Mouse (Mus musculus) heart, embryonic 14.5 days (tissue): ENCODE data around the gene Piga. TPM values are rescaled to one million over a fixed set of nuclear protein-coding genes. Genes with fewer than 3 reads are reported as not detected.

ENCODE experiments used
- ATAC-seq: fragments of 200-750 bp; cut with Nextera tagmentation; 2 replicates; pipeline ENCODE4 v1.8.0; 2017; ENCODE audit warnings: low read depth, moderate TSS enrichment; ENCODE audit not compliant: insufficient number of reproducible peaks, insufficient read depth, low FRiP score
- H3K27ac ChIP-seq, 2 experiments: fragments of 200-500 bp in 1 of 2; fragments of 300-500 bp in 1 of 2; sonication (generic) in 1 of 2; replicated peaks in 1 of 2; 2 replicates each; pipeline ENCODE4 v1.5.1; 2012 to 2014; ENCODE audit warnings: low read depth in 2 of 2, low read length in 2 of 2, control low read depth in 1 of 2, mild to moderate bottlenecking in 1 of 2, mixed read lengths in 1 of 2; ENCODE audit not compliant: control insufficient read depth in 1 of 2, insufficient read depth in 1 of 2
- H3K27me3 ChIP-seq: fragments of 300-500 bp; sonication (generic); 2 replicates; pipeline ENCODE4 v1.6.1; 2014; ENCODE audit warnings: mild to moderate bottlenecking, low read length, control low read depth; ENCODE audit not compliant: control insufficient read depth, insufficient read depth
- H3K36me3 ChIP-seq: fragments of 300-500 bp; sonication (generic); 2 replicates; pipeline ENCODE4 v1.6.1; 2014; ENCODE audit warnings: mild to moderate bottlenecking, control low read depth, low read length, mixed read lengths; ENCODE audit not compliant: control insufficient read depth, insufficient read depth
- H3K4me1 ChIP-seq, 2 experiments: fragments of 200-500 bp in 1 of 2; fragments of 300-500 bp in 1 of 2; sonication (generic) in 1 of 2; 2 replicates each; pipeline ENCODE4 v1.6.1; 2012 to 2014; ENCODE audit warnings: low read length in 2 of 2, control low read depth in 1 of 2, mixed read lengths in 1 of 2; ENCODE audit not compliant: control insufficient read depth in 2 of 2, insufficient read depth in 2 of 2
- H3K4me2 ChIP-seq: fragments of 300-500 bp; sonication (generic); 2 replicates; pipeline ENCODE4 v1.6.1; 2014; ENCODE audit warnings: mild to moderate bottlenecking, low read length
- H3K4me3 ChIP-seq, 2 experiments: fragments of 200-500 bp in 1 of 2; fragments of 300-500 bp in 1 of 2; sonication (generic) in 1 of 2; 2 replicates each; pipeline ENCODE4 v1.5.1; 2012 to 2014; ENCODE audit warnings: low read length in 2 of 2, mild to moderate bottlenecking in 2 of 2, control low read depth in 1 of 2, low read depth in 1 of 2, moderate library complexity in 1 of 2; ENCODE audit not compliant: control insufficient read depth in 1 of 2, insufficient read depth in 1 of 2
- H3K9ac ChIP-seq: fragments of 300-500 bp; sonication (generic); 2 replicates; pipeline ENCODE4 v1.6.1; 2014; ENCODE audit warnings: mild to moderate bottlenecking, low read length
- H3K9me3 ChIP-seq: fragments of 300-500 bp; sonication (generic); 2 replicates; pipeline ENCODE4 v1.6.1; 2016; ENCODE audit warnings: low read length, control low read depth; ENCODE audit not compliant: control insufficient read depth
- WGBS: fragments of 180-500 bp; shearing (Covaris S2); extraction: QIAGEN DNeasy Blood & Tissue Kit; methylation state at CpG from one replicate; pipeline ENCODE4 v1.1.7; 2014; 5-methylcytosine and 5-hydroxymethylcytosine counted together
- polyA plus RNA-seq: library from polyadenylated mRNA; unstranded; fragments of >200 nt; fragmentation: Nextera tagmentation; extraction: Ambion mirVana; gene quantifications from 2 replicates; pipeline ENCODE4 v1.2.1, GENCODE M21; 2014

The Piga gene
- polyA plus RNA-seq, result 7.9 and 8.1 TPM in 2 replicates

GRCm38 (mm10) chrX:164419471-164419939, at the start of gene Piga:
Piga (plus strand) TSS chrX:164419787.
- H3K27ac ChIP-seq, result peak within 1 kb of the TSS; percentile 66 to 89
- peak within 1 kb of the TSS; percentile 68 for H3K4me2 ChIP-seq
- peak; percentile 98 for ATAC-seq
- 16% methylated on average over 40 of the region's 40 CpGs for WGBS
- peaks cover 20% of the 10 kb centered on the region for H3K36me3 ChIP-seq
- H3K4me3 ChIP-seq, result peak within 1 kb of the TSS; percentile 50 to 89
- H3K9ac ChIP-seq, result peak within 1 kb of the TSS; percentile 76
- no peaks in the 10 kb centered on the region for H3K9me3 ChIP-seq
- peaks cover 0 to 6% of the 10 kb centered on the region in 2 experiments; a peak in 1 of 4 replicates for H3K4me1 ChIP-seq
- no peaks in the 10 kb centered on the region for H3K27me3 ChIP-seq

DNA sequence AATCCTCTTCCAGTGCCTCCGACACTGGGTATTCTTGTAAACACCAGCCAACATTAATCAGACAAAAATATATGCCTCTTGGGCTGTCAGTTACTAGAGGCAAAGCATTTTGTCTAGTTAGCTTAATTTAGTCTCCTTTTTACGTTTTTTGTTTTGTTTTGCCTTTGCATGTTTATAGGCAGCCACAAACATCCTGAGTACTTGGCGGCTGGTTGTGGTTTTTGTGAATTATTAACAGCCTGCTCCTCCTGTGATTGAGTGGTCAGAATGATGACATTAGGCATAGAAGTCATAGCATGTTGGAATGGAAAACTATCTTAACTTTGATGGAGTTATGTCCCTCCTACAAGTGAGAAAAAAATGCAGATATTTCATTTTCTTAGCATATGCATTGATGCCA, 49.0 kb upstream of the Piga start:
- no peaks in the 10 kb centered on the region for H3K27me3 ChIP-seq
- no peak overlapping the region for H3K27ac ChIP-seq
- no peaks in the 10 kb centered on the region for H3K9me3 ChIP-seq
- no peak overlapping the region for H3K4me2 ChIP-seq
- no peaks in the 10 kb centered on the region for H3K4me1 ChIP-seq
- H3K9ac ChIP-seq, result no peak overlapping the region
- no peak overlapping the region for H3K4me3 ChIP-seq
- no peaks in the 10 kb centered on the region for H3K36me3 ChIP-seq
- no peak for ATAC-seq
- 77% methylated on average over 3 of the region's 3 CpGs for WGBS

- Histone ChIP-seq H3K27me3 (no peaks in the 10 kb centered on the region), H3K36me3 (no peaks in the 10 kb centered on the region), H3K4me1 (no peaks in the 10 kb centered on the region), H3K4me2 (peak within 1 kb of the TSS; percentile 23; the same call in 1 of the 2 replicates), H3K9ac (no peak within 1 kb of the TSS), H3K4me3 (no peak within 1 kb of the TSS), H3K9me3 (no peaks in the 10 kb centered on the region), H3K27ac (peak within 1 kb of the TSS in 1 of 2 experiments; percentile 33; a peak in 2 of 4 replicates)
- WGBS, result 20% methylated on average over 3 of the region's 3 CpGs
- ATAC-seq, result no peak
These were observed 46.5 kb upstream of the Piga start, which contains the start of gene Vegfd for GRCm38 (mm10) chrX:164373081-164373480. Vegfd (plus strand) TSS chrX:164373378.

- H3K9me3 ChIP-seq, result no peaks in the 10 kb centered on the region
- H3K4me2 ChIP-seq, result no peak overlapping the region
- ATAC-seq, result no peak
- no peak overlapping the region for H3K4me3 ChIP-seq
- WGBS, result 51% methylated on average over 5 of the region's 5 CpGs
- H3K9ac ChIP-seq, result no peak overlapping the region
- no peaks in the 10 kb centered on the region for H3K36me3 ChIP-seq
- H3K4me1 ChIP-seq, result no peaks in the 10 kb centered on the region
- no peak overlapping the region for H3K27ac ChIP-seq
- H3K27me3 ChIP-seq, result no peaks in the 10 kb centered on the region
These were observed 45.0 kb upstream of the Piga start for GRCm38 (mm10) chrX:164374586-164374985.

- no peaks in the 10 kb centered on the region for H3K36me3 ChIP-seq
- no peak overlapping the region for H3K4me3 ChIP-seq
- WGBS, result 72% methylated on average over 4 of the region's 4 CpGs
- no peaks in the 10 kb centered on the region for H3K27me3 ChIP-seq
- H3K9me3 ChIP-seq, result no peaks in the 10 kb centered on the region
- ATAC-seq, result no peak
- H3K4me2 ChIP-seq, result no peak overlapping the region
- no peak overlapping the region for H3K27ac ChIP-seq
- no peak overlapping the region for H3K9ac ChIP-seq
- H3K4me1 ChIP-seq, result no peaks in the 10 kb centered on the region
These were observed 39.9 kb upstream of the Piga start for GRCm38 (mm10) chrX:164379721-164380120.

DNA sequence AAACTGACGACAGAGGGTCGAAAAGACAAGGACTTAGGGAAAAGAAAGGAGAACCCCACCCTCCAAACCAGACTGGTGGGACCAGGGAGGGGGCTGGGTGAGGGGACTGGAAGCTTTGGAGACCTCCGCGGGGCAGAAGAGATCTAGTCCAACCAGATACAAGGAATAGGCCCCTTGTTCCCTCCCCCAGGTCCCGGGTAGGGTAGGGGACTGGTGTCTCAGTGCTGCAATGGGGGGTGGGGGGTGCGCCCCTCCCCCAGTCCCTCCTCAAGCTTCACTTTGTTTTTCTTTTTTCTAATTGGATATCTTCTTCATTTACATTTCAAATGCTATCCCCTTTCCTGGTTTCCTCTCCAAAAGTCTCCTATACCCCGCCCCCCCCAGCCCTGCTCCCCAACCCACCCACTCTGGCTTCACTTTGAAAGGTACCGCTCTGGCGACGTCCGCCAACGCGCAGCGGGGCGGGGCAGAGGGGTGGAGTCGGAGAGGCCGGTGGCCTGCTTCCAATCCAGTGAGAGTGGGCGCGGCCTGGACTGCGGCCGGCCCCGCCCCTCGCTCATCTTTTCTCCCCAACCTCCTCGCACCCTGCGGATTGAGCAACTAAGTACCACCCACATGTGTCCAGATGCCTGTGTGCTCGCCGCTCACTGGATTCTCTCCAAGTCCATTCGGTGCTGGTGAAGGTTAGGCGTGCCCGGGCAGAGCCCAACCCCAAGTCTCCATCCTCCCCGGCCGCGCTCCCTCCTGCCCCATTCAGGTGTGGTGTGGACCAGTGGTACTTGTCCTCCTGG, 37.8 kb upstream of the Piga start:
- no peaks in the 10 kb centered on the region for H3K9me3 ChIP-seq
- no peaks in the 10 kb centered on the region for H3K36me3 ChIP-seq
- peak overlapping the region; percentile 77 for H3K4me2 ChIP-seq
- H3K9ac ChIP-seq, result peak overlapping the region; percentile 62; the same call in 1 of the 2 replicates
- H3K4me3 ChIP-seq, result peak overlapping the region; percentile 40 to 42
- no peak overlapping the region; a peak in 1 of 4 replicates for H3K27ac ChIP-seq
- no peaks in the 10 kb centered on the region for H3K27me3 ChIP-seq
- H3K4me1 ChIP-seq, result no peaks in the 10 kb centered on the region
- WGBS, result 15% methylated on average over 30 of the region's 33 CpGs
- ATAC-seq, result peak; percentile 96

GRCm38 (mm10) chrX:164394091-164394490, 25.5 kb upstream of the Piga start:
- H3K9ac ChIP-seq, result no peak overlapping the region
- no peaks in the 10 kb centered on the region for H3K36me3 ChIP-seq
- H3K27ac ChIP-seq, result no peak overlapping the region
- no peaks in the 10 kb centered on the region for H3K27me3 ChIP-seq
- 61% methylated on average over 4 of the region's 4 CpGs for whole genome bisulfite sequencing
- no peaks in the 10 kb centered on the region for H3K9me3 ChIP-seq
- no peaks in the 10 kb centered on the region for H3K4me1 ChIP-seq
- ATAC-seq, result no peak
- H3K4me2 ChIP-seq, result no peak overlapping the region
- H3K4me3 ChIP-seq, result no peak overlapping the region
